Mouse (Mus musculus) midbrain, embryonic 13.5 days (tissue): Measurements from ENCODE around the gene Ralgps2. TPM values are rescaled to one million over a fixed set of nuclear protein-coding genes. Genes with fewer than 3 reads are reported as not detected.

Experiments
- ATAC-seq: fragments of 200-750 bp; cut with Nextera tagmentation; 2 replicates; pipeline ENCODE4 v1.8.0; 2017; ENCODE audit warnings: mild to moderate bottlenecking, moderate TSS enrichment, moderate library complexity
- H3K27ac ChIP-seq: fragments of 300-500 bp; sonication (generic); 2 replicates; pipeline ENCODE4 v1.5.1; 2015; ENCODE audit warnings: inconsistent platforms, mild to moderate bottlenecking, moderate library complexity
- H3K27me3 ChIP-seq: fragments of 300-500 bp; sonication (generic); 2 replicates; pipeline ENCODE4 v1.6.1; 2015; ENCODE audit warnings: mild to moderate bottlenecking, inconsistent platforms
- H3K36me3 ChIP-seq: fragments of 300-500 bp; sonication (generic); 2 replicates; pipeline ENCODE4 v1.6.1; 2015; ENCODE audit warnings: mild to moderate bottlenecking, inconsistent platforms
- H3K4me1 ChIP-seq: fragments of 300-500 bp; sonication (generic); replicated peaks from 2 replicates; pipeline ENCODE4 v1.6.1; 2015; ENCODE audit warnings: inconsistent platforms
- H3K4me2 ChIP-seq: fragments of 300-500 bp; sonication (generic); replicated peaks from 2 replicates; pipeline ENCODE4 v1.6.1; 2015; ENCODE audit warnings: moderate library complexity, mild to moderate bottlenecking, inconsistent platforms
- H3K4me3 ChIP-seq: fragments of 300-500 bp; sonication (generic); replicated peaks from 2 replicates; pipeline ENCODE4 v1.5.1; 2015; ENCODE audit warnings: mild to moderate bottlenecking, inconsistent platforms
- H3K9ac ChIP-seq: fragments of 300-500 bp; sonication (generic); replicated peaks from 2 replicates; pipeline ENCODE4 v1.6.1; 2015; ENCODE audit warnings: mild to moderate bottlenecking, inconsistent platforms
- H3K9me3 ChIP-seq: fragments of 300-500 bp; sonication (generic); 2 replicates; pipeline ENCODE4 v1.6.1; 2016; ENCODE audit warnings: mild to moderate bottlenecking, inconsistent platforms
- whole genome bisulfite sequencing: fragments of 180-500 bp; shearing (Covaris S2); methylation state at CpG from one replicate; pipeline ENCODE4 v1.1.7; 2015; 5-methylcytosine and 5-hydroxymethylcytosine counted together
- polyA plus RNA-seq: library from polyadenylated mRNA; unstranded; fragments of >200 nt; fragmentation: Nextera tagmentation; extraction: Ambion mirVana; gene quantifications from 2 replicates; pipeline ENCODE4 v1.2.1, GENCODE M21; 2015

The Ralgps2 gene
- polyA plus RNA-seq, 1 experiment from 2014 or later = 143 TPM

DNA sequence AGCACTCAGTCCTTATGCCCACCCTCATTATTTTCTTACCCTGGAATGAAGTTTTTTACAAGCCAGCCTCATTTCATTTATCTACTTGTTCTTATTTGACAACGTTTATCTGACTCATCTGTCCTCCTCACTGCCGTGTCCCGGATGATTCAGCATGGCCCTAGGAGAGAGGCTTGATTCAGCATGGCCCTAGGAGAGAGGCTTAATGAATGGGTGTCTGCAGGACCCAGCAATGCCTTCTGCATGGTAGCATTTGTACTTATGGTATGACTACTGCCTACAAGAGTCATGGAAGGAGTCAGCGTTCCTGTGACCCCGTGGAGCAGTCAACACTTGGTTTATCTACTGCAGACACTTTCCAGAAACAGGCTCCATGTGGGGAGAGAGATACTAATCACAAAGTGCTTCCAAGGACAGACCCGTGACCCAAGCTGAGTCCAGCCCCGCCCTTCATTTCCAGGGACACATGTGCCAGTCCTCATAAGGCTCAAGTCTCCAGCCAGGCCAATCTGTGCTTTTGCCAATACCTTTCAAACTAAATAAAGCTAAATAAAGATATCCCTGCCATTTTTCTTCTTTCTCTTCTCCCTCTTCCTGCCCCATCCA lies 31.9 kb upstream of the Ralgps2 start:
- WGBS = 93% methylated on average over 7 of the region's 7 CpGs
- Histone ChIP-seq H3K4me3 (no peak overlapping the region), H3K27ac (no peak overlapping the region), H3K4me2 (no peak overlapping the region), H3K27me3 (no peaks in the 10 kb centered on the region), H3K4me1 (no peaks in the 10 kb centered on the region), H3K9ac (no peak overlapping the region), H3K36me3 (no peaks in the 10 kb centered on the region), H3K9me3 (no peaks in the 10 kb centered on the region)
- ATAC-seq = no peak

DNA sequence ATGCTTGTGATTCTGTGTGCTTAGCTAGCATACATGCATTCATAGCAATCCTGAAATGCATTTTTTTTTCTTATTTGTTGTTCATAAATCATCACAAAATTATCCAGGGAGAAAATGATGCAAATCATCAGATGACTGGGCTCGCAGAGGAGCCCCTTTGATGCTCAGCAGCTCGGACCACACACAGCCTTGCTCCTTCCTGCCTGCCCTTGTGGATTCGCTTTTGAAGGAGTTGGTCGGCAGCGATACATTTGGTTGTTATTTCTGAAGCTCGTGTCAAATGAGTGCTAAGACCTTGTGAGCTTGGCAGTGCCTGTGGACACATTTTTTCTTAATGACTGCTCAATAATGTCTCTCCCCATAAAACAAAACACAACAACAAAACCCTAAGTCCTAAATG lies 31.2 kb upstream of the Ralgps2 start:
- Histone ChIP-seq H3K27ac (no peak overlapping the region), H3K27me3 (no peaks in the 10 kb centered on the region), H3K4me1 (no peaks in the 10 kb centered on the region), H3K4me2 (no peak overlapping the region), H3K36me3 (no peaks in the 10 kb centered on the region), H3K4me3 (no peak overlapping the region), H3K9ac (no peak overlapping the region), H3K9me3 (no peaks in the 10 kb centered on the region)
- no peak for ATAC-seq
- WGBS = 61% methylated on average over 6 of the region's 6 CpGs

DNA sequence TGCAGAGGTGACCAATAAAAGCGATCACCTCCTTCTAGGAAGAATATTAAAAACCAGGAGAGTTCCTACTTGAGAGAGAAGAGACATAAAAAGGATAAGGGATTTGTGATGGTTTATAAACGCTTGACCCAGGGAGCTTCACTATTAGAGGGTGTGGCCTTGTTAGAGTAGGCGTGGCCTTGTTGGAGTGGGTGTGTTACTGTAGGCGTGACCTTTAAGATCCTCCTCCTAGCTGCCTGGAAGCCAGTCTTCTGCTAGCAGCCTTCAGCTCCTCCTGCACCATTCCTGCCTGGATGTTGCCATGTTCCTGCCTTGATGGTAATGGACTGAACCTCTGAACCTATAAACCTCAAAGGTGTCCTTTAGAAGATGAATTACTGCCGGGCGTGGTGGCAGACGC lies 28.7 kb upstream of the Ralgps2 start:
- Histone ChIP-seq H3K4me3 (no peak overlapping the region), H3K27me3 (no peaks in the 10 kb centered on the region), H3K4me2 (no peak overlapping the region), H3K9me3 (no peaks in the 10 kb centered on the region), H3K9ac (no peak overlapping the region), H3K27ac (no peak overlapping the region), H3K4me1 (peaks cover 6% of the 10 kb centered on the region; the same call in 1 of the 2 replicates), H3K36me3 (no peaks in the 10 kb centered on the region)
- ATAC-seq = no peak
- WGBS = 83% methylated on average over 7 of the region's 7 CpGs

DNA sequence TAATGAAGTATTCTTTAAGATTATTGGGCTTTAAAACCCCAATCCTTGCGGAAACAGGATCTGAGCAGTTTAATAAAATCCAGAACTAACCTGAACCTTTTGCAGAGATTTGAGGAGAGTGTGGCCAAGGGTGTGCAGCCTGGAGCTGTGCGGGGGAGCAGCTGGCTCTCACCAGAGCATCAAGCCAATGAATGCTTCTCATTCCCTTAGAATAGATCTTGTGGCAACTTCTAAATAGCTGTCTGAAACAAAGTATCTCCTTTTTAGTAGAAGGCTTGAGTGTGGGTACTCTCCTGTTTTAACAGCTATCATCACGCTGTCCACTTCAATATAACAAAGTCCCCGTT lies 25.1 kb upstream of the Ralgps2 start:
- no peak overlapping the region for H3K27ac ChIP-seq
- ATAC-seq = no peak
- H3K4me2 ChIP-seq = no peak overlapping the region
- 82% methylated on average over 4 of the region's 4 CpGs for WGBS
- no peaks in the 10 kb centered on the region for H3K27me3 ChIP-seq
- no peak overlapping the region for H3K4me3 ChIP-seq
- H3K4me1 ChIP-seq = peaks cover 6% of the 10 kb centered on the region; the same call in 1 of the 2 replicates
- no peaks in the 10 kb centered on the region for H3K9me3 ChIP-seq
- H3K9ac ChIP-seq = no peak overlapping the region
- H3K36me3 ChIP-seq = no peaks in the 10 kb centered on the region

DNA sequence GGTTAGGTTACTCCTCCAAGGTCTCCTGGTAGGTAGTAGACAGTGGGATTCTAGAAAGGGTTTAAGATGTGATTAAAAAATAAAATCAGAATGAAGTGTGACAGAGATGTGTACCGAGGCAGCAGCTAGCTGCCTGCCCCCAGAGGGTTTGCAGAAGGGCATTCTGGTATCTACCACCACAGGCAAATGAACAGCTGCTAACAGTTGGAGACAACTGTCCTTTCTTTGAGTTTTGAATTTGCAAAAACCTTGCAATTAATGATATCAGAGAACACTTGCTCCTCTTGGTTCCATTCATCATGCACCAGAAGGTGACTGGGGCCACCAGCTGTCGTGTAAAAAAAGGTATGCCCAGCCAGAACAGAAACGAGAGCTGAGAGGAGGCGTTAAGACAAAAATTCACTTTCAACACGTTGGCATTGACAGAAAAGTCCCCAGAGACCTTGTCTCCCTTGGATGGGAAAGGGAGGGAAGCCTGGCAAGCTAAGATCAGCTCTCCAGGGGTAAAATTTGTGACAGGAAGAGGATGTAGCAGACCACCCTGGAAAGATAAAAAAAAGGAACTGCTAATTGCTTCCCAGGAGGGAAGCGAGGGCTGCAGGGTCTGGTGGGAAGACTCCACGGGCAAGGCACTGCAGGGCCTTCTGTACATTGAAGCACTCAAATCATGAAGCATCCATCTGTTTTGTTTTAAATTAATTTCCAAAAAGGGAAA lies 24.6 kb upstream of the Ralgps2 start:
- 37% methylated on average over 7 of the region's 7 CpGs for WGBS
- 0 out of 2 replicates have a peak overlapping the region, but pooled peaks have one; percentile 5 for H3K27ac ChIP-seq
- no peaks in the 10 kb centered on the region for H3K27me3 ChIP-seq
- H3K9ac ChIP-seq = no peak overlapping the region
- H3K36me3 ChIP-seq = no peaks in the 10 kb centered on the region
- peak; percentile 50; the same call in 1 of the 2 replicates for ATAC-seq
- H3K4me1 ChIP-seq = peaks cover 6% of the 10 kb centered on the region; the same call in 1 of the 2 replicates
- H3K9me3 ChIP-seq = no peaks in the 10 kb centered on the region
- no peak overlapping the region for H3K4me2 ChIP-seq
- no peak overlapping the region for H3K4me3 ChIP-seq

DNA sequence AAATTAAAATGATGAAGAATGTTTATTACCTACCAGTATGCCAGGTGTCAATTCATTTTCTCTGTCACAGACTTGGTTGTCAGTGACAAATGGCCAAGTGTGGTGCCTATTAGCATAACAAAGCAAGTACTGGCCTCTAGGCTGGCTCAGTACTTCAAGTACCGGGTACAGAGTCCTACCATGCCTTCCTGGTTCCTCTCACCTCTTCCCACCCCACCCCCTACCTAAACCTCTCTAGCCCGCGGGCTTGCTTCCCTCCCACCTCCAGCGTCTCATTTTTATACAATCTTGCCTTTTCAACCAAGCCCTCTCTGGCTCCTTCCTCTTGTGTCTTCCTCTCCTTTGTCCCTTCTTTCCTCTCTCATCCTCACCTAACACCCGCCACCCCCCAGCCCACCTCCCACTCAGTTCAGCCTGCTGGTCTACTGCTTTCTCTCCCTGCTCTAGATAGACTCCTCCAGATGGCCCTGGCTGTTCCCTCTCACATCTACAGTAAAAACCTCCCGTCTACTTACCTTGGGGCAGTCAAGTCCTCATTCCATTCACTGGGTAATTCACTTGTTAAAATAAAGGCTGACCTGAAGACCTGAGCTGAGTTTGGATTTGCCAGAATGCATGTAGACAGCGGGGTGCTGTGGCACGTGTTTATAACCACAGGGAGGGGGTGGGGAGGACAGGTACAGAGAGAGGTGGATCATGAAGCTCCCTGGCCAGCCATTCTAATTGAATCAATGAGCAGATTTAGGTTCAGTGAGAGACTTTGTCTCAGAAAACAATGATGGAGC lies 22.2 kb upstream of the Ralgps2 start:
- Histone ChIP-seq H3K4me1 (peaks cover 6% of the 10 kb centered on the region; the same call in 1 of the 2 replicates), H3K27me3 (no peaks in the 10 kb centered on the region), H3K9ac (no peak overlapping the region), H3K9me3 (no peaks in the 10 kb centered on the region), H3K4me3 (no peak overlapping the region), H3K27ac (no peak overlapping the region), H3K4me2 (no peak overlapping the region), H3K36me3 (no peaks in the 10 kb centered on the region)
- 52% methylated on average over 8 of the region's 8 CpGs for WGBS
- ATAC-seq = no peak

DNA sequence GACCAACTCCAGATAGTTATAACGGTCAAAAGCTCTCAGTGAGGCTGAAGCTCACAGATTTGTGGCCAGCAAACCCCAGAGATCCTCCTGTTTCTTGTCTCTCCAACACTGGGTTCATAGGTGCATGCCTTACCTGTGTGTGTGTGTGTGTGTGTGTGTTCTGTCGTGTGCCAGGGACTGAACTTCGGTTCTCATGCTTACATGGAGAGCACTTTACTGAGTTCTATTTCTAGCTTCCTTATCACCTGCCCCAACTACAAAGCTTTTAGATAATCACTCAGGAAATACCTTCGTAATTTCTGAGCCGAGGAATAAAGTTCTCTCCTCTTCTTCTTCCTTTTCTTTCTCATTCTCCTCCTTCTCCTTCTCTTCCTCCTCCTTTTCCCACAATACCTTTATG lies 19.6 kb upstream of the Ralgps2 start:
- Histone ChIP-seq H3K27ac (no peak overlapping the region), H3K27me3 (no peaks in the 10 kb centered on the region), H3K9me3 (no peaks in the 10 kb centered on the region), H3K4me1 (peaks cover 3% of the 10 kb centered on the region; the same call in 1 of the 2 replicates), H3K9ac (no peak overlapping the region), H3K4me2 (no peak overlapping the region), H3K36me3 (no peaks in the 10 kb centered on the region), H3K4me3 (no peak overlapping the region)
- ATAC-seq = no peak
- WGBS = 87% methylated on average over 5 of the region's 5 CpGs

DNA sequence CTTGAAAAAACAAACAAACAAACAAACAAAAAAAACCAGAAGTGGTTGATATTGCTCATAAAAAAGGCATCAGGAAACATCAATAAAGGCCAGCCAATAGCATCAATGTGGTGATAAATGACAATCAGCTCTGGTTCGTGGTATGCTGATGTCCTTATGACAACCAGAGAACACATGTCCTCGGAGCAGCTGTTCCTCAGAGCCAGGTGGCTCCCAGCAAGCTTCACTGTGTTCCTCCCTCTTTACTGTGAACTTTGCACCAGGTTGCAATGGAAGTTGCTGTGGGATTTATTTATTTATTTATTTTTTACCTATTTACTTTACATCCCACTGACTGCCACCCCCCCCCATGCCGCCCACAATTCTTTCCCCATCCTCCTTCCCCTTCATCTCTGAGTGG lies 17.9 kb upstream of the Ralgps2 start:
- Histone ChIP-seq H3K4me3 (no peak overlapping the region), H3K9ac (no peak overlapping the region), H3K27ac (no peak overlapping the region), H3K36me3 (no peaks in the 10 kb centered on the region), H3K27me3 (no peaks in the 10 kb centered on the region), H3K4me2 (no peak overlapping the region), H3K9me3 (no peaks in the 10 kb centered on the region), H3K4me1 (no peaks in the 10 kb centered on the region)
- no peak for ATAC-seq
- WGBS = 91% methylated on average over 3 of the region's 3 CpGs

DNA sequence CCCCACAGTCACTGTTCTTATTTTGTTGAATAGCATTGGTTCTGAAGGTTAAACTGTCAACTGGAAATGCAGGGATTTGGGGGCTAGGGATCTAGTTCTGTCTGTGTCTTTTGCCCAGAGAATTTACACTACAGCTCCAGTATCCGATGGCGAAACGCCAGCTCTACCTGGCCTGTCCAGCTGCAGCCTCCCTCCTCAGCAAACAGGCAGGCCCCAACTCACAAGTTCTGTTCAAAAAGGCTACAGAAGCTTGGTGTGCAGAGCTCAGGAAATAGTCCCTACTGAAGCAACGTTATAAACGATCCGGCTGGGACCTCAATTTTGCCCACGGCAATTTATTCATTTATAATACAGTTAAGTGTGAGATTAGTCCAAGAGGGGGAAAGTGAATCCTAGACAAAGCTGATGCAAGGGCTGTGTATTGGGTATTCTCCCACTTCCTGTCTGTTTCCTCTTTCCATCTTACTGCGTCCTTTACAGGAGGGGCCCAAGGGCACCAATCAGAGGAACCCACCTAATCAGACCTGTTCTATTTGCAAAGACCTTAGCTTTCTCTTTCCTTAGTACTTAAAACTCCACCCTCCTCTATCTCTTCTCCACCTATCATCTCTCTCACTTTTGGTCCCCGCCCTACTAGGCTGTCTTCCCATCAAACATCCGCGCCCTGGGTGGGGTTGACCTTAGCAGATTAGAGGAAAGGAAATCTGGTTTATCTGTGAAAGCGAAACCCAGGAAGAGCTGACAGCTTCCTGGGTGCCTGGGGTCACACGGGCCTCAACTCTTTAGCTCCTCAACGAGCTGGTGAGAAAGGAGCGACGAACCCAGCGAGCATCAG lies 16.7 kb upstream of the Ralgps2 start:
- Histone ChIP-seq H3K4me2 (no peak overlapping the region), H3K9ac (no peak overlapping the region), H3K4me1 (no peaks in the 10 kb centered on the region), H3K9me3 (no peaks in the 10 kb centered on the region), H3K4me3 (no peak overlapping the region), H3K27ac (no peak overlapping the region), H3K36me3 (no peaks in the 10 kb centered on the region), H3K27me3 (no peaks in the 10 kb centered on the region)
- WGBS = 65% methylated on average over 17 of the region's 17 CpGs
- ATAC-seq = no peak

DNA sequence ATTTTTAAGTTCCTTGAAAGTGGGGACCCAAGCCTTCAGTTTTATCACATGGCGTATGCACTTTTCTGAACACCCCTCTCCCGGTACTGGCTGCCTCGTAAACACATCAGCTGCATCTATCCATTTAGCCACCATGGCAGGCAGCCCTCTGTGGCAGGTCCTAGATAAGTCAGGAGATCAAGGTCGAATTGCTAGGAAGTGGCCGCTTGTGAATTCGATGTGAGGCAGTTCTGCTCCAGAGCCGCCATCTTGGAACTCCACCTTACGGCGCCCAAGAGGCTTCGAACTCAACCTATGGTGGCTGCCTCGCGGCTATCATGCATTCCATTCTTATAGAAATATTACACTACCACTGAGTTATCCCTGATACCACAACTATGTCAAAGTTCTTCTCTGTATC lies 14.8 kb upstream of the Ralgps2 start:
- Histone ChIP-seq H3K9ac (no peak overlapping the region), H3K4me2 (no peak overlapping the region), H3K4me3 (no peak overlapping the region), H3K27ac (no peak overlapping the region), H3K4me1 (no peaks in the 10 kb centered on the region), H3K9me3 (no peaks in the 10 kb centered on the region), H3K36me3 (no peaks in the 10 kb centered on the region), H3K27me3 (no peaks in the 10 kb centered on the region)
- WGBS = 96% methylated on average over 12 of the region's 12 CpGs
- ATAC-seq = no peak

DNA sequence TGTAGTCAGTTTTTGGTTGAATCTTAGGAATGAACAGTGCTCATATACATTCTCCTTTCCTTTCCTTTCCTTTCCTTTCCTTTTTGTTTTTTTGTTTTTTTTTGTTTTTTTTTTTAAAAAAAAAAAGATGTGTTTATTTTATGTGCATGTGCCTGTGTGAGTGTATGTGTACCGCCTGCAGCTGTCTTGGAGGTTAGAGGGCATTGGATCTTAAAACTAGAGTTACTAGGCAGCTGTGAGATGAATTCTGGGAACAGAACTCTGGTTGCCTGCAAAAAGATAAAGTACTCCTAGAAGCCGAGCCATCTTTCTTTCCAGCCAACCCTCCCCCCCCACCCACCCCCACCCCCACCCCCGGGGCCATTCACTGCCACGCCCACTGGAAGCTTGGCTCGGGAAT lies 10.9 kb upstream of the Ralgps2 start:
- Histone ChIP-seq H3K36me3 (no peaks in the 10 kb centered on the region), H3K4me3 (no peak overlapping the region), H3K9ac (no peak overlapping the region), H3K4me1 (no peaks in the 10 kb centered on the region), H3K4me2 (no peak overlapping the region), H3K27me3 (no peaks in the 10 kb centered on the region), H3K9me3 (no peaks in the 10 kb centered on the region), H3K27ac (no peak overlapping the region)
- 76% methylated on average over 5 of the region's 5 CpGs for WGBS
- ATAC-seq = no peak
